Mouse (Mus musculus): ENCODE results near the gene Ncam1. TPM values are rescaled to one million over a fixed set of nuclear protein-coding genes. Genes with fewer than 3 reads are reported as not detected.

Gene Ncam1
- polyA plus RNA-seq, 1 experiment from 2014 or later: 446 TPM

DNA sequence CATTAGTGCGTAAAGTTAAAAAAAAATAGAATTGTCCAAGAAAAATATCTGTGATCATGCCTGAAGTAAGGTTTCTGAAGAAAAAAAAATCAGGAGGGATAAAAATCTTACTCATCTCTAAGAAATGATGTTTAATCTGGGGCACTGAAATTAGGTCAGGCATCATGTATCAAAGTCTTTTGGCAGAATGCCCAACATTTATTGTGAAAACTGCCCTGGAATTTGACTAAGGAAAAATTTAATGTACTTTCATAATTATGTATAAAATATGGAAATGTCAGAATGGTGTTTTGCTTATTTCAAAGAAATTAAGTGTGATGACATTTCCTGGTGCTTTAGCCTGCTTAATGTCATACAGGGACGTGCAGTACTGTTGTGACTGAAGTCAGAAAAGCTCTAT lies 52.5 kb downstream of the Ncam1 start:
- ATAC-seq (ENCODE audit: low FRiP score): no peak
- 67% methylated on average over 2 of the region's 2 CpGs for WGBS

GRCm38 (mm10) chr9:49745696-49746095 lies 53.0 kb downstream of the Ncam1 start:
- no peaks in the 10 kb centered on the region for H3K9me3 ChIP-seq
- no peaks in the 10 kb centered on the region for H3K36me3 ChIP-seq
- WGBS: 17% methylated on average over 4 of the region's 4 CpGs
- H3K4me1 ChIP-seq (replicated peaks): peaks cover 64% of the 10 kb centered on the region
- no peak overlapping the region for H3K4me2 ChIP-seq
- H3K27me3 ChIP-seq: no peaks in the 10 kb centered on the region
- peak; percentile 36; the same call in 1 of the 2 replicates for ATAC-seq (ENCODE audit: low FRiP score)
- H3K4me3 ChIP-seq: no peak overlapping the region
- no peak overlapping the region for H3K9ac ChIP-seq
- peak overlapping the region; percentile 69; the same call in 1 of the 2 replicates for H3K27ac ChIP-seq

More for the DNA sequence above, 52.5 kb downstream of the Ncam1 start:
- Histone ChIP-seq H3K27ac (peak overlapping the region; percentile 26; the same call in 1 of the 2 replicates), H3K36me3 (no peaks in the 10 kb centered on the region), H3K9me3 (no peaks in the 10 kb centered on the region), H3K4me2 (no peak overlapping the region), H3K27me3 (no peaks in the 10 kb centered on the region), H3K4me1 (replicated peaks) (peaks cover 65% of the 10 kb centered on the region), H3K9ac (no peak overlapping the region), H3K4me3 (no peak overlapping the region)

GRCm38 (mm10) chr9:49744286-49744685 lies 54.4 kb downstream of the Ncam1 start:
- Histone ChIP-seq H3K4me1 (replicated peaks) (peaks cover 68% of the 10 kb centered on the region), H3K4me3 (no peak overlapping the region), H3K36me3 (no peaks in the 10 kb centered on the region), H3K27ac (peak overlapping the region; percentile 69; the same call in 1 of the 2 replicates), H3K9ac (no peak overlapping the region), H3K9me3 (no peaks in the 10 kb centered on the region), H3K4me2 (no peak overlapping the region), H3K27me3 (no peaks in the 10 kb centered on the region)
- no peak for ATAC-seq (ENCODE audit: low FRiP score)
- 39% methylated on average over 2 of the region's 2 CpGs for WGBS

DNA sequence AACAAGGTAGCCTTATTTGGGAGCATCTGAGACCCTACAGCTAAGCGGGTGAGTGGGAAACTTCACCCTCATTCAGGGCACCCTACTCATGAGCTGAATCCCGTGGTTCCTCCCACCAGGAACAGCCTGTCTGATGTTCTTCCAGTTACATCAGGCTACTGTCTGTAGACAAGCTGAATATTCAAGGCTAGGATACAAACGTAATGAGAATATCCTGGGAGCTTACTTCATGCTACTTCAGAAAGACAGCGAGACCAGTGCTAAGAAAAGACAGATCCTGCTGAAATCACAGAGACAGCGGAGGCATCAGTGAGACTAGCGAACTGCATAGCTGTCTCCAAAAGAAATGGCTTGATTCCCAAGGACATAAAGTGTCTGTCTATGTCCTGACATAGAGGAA lies 58.8 kb downstream of the Ncam1 start:
- WGBS: 90% methylated on average over 6 of the region's 6 CpGs
- no peak overlapping the region for H3K27ac ChIP-seq
- no peaks in the 10 kb centered on the region for H3K27me3 ChIP-seq
- peaks cover 59% of the 10 kb centered on the region for H3K4me1 ChIP-seq (replicated peaks)
- no peaks in the 10 kb centered on the region for H3K36me3 ChIP-seq
- H3K4me2 ChIP-seq: no peak overlapping the region
- no peaks in the 10 kb centered on the region for H3K9me3 ChIP-seq
- ATAC-seq (ENCODE audit: low FRiP score): no peak
- no peak overlapping the region for H3K4me3 ChIP-seq
- H3K9ac ChIP-seq: no peak overlapping the region

- Histone ChIP-seq H3K27ac (peak overlapping the region; percentile 58), H3K4me1 (replicated peaks) (peaks cover 58% of the 10 kb centered on the region), H3K4me3 (no peak overlapping the region), H3K9me3 (no peaks in the 10 kb centered on the region), H3K27me3 (no peaks in the 10 kb centered on the region), H3K36me3 (no peaks in the 10 kb centered on the region), H3K9ac (no peak overlapping the region), H3K4me2 (no peak overlapping the region)
- no peak for ATAC-seq (ENCODE audit: low FRiP score)
- WGBS: 28% methylated on average over 1 of the region's 1 CpGs
These were observed 60.2 kb downstream of the Ncam1 start for GRCm38 (mm10) chr9:49738546-49738945.

GRCm38 (mm10) chr9:49737166-49737565 lies 61.6 kb downstream of the Ncam1 start:
- Histone ChIP-seq H3K9ac (no peak overlapping the region), H3K4me1 (replicated peaks) (peaks cover 48% of the 10 kb centered on the region), H3K36me3 (no peaks in the 10 kb centered on the region), H3K27me3 (no peaks in the 10 kb centered on the region), H3K9me3 (no peaks in the 10 kb centered on the region), H3K27ac (no peak overlapping the region), H3K4me3 (no peak overlapping the region), H3K4me2 (no peak overlapping the region)
- no peak for ATAC-seq (ENCODE audit: low FRiP score)
- 95% methylated on average over 6 of the region's 6 CpGs for WGBS

- no peaks in the 10 kb centered on the region for H3K27me3 ChIP-seq
- no peak overlapping the region for H3K9ac ChIP-seq
- H3K9me3 ChIP-seq: no peaks in the 10 kb centered on the region
- WGBS: 88% methylated on average over 7 of the region's 7 CpGs
- no peak overlapping the region for H3K27ac ChIP-seq
- no peaks in the 10 kb centered on the region for H3K36me3 ChIP-seq
- no peak overlapping the region for H3K4me3 ChIP-seq
- H3K4me2 ChIP-seq: no peak overlapping the region
- ATAC-seq (ENCODE audit: low FRiP score): no peak
- peaks cover 44% of the 10 kb centered on the region for H3K4me1 ChIP-seq (replicated peaks)
These were observed 64.2 kb downstream of the Ncam1 start for GRCm38 (mm10) chr9:49734348-49735007.

GRCm38 (mm10) chr9:49733726-49734125 lies 65.0 kb downstream of the Ncam1 start:
- no peak for ATAC-seq (ENCODE audit: low FRiP score)
- whole genome bisulfite sequencing: 81% methylated on average over 5 of the region's 5 CpGs
- Histone ChIP-seq H3K27ac (no peak overlapping the region), H3K4me3 (no peak overlapping the region), H3K9ac (no peak overlapping the region), H3K27me3 (no peaks in the 10 kb centered on the region), H3K4me1 (replicated peaks) (peaks cover 49% of the 10 kb centered on the region), H3K36me3 (no peaks in the 10 kb centered on the region), H3K4me2 (no peak overlapping the region), H3K9me3 (no peaks in the 10 kb centered on the region)

DNA sequence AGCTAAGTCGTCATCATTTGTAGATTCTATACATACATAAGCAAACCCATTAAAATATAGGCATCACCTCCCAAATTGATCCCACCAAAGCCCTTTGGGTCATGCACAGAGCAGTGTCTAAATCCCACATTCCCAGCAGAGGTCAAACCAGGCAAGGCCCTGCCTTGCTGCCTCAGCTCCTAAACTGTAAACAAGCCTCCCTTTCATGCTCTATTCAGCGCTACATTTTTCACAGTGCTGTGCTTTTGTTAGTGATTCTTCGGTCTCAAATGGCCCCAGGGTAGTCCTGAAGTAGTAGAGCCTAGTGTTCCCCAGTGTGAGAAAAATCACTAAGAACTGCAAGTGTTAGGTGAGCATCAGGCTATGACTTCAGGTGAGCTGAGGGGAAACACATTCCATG lies 69.2 kb downstream of the Ncam1 start:
- Histone ChIP-seq H3K9ac (no peak overlapping the region), H3K4me1 (replicated peaks) (peaks cover 41% of the 10 kb centered on the region), H3K9me3 (no peaks in the 10 kb centered on the region), H3K27me3 (no peaks in the 10 kb centered on the region), H3K4me3 (no peak overlapping the region), H3K27ac (peak overlapping the region; percentile 45; the same call in 1 of the 2 replicates), H3K36me3 (no peaks in the 10 kb centered on the region), H3K4me2 (no peak overlapping the region)
- 34% methylated on average over 3 of the region's 3 CpGs for WGBS
- no peak for ATAC-seq (ENCODE audit: low FRiP score)

- no peaks in the 10 kb centered on the region for H3K9me3 ChIP-seq
- peak; percentile 79; the same call in 1 of the 2 replicates for ATAC-seq (ENCODE audit: low FRiP score)
- H3K4me1 ChIP-seq (replicated peaks): peaks cover 38% of the 10 kb centered on the region
- H3K36me3 ChIP-seq: no peaks in the 10 kb centered on the region
- H3K27me3 ChIP-seq: no peaks in the 10 kb centered on the region
- peak overlapping the region; percentile 39; the same call in 1 of the 2 replicates for H3K9ac ChIP-seq
- peak overlapping the region; percentile 26; the same call in 1 of the 2 replicates for H3K4me2 ChIP-seq
- H3K27ac ChIP-seq: peak overlapping the region; percentile 52
- H3K4me3 ChIP-seq: no peak overlapping the region
- 12% methylated on average over 8 of the region's 8 CpGs for WGBS
These were observed 70.5 kb downstream of the Ncam1 start for GRCm38 (mm10) chr9:49728211-49728610.

- Histone ChIP-seq H3K36me3 (no peaks in the 10 kb centered on the region), H3K9ac (no peak overlapping the region), H3K9me3 (no peaks in the 10 kb centered on the region), H3K4me1 (replicated peaks) (peaks cover 54% of the 10 kb centered on the region), H3K27me3 (no peaks in the 10 kb centered on the region), H3K4me3 (no peak overlapping the region), H3K4me2 (no peak overlapping the region), H3K27ac (no peak overlapping the region)
- 85% methylated on average over 5 of the region's 5 CpGs for WGBS
- ATAC-seq (ENCODE audit: low FRiP score): no peak
These were observed 76.0 kb downstream of the Ncam1 start for GRCm38 (mm10) chr9:49722765-49723164.

DNA sequence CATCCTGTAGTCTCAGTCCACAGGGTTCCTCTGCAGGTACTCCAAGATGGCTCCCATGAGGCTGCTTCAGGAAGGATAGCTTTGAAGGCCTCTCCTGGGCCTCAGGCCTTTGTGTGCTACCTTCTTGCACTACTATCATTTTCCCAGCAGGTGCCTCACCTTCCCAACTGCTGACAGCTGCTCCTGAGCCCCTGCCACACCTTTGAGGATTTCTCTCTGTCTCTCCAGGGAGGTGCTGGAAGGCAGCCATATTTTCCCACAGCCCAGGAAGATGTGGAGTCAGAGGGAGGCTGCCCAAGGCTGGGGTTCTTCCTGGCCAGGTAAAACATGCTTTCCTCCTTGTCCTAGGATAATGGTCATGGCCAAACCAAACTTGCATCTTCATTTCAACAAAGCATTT lies 83.6 kb downstream of the Ncam1 start:
- Histone ChIP-seq H3K4me3 (no peak overlapping the region), H3K4me1 (replicated peaks) (peaks cover 24% of the 10 kb centered on the region), H3K9ac (no peak overlapping the region), H3K4me2 (no peak overlapping the region), H3K27ac (peak overlapping the region; percentile 64), H3K27me3 (no peaks in the 10 kb centered on the region), H3K36me3 (peaks cover 14% of the 10 kb centered on the region), H3K9me3 (no peaks in the 10 kb centered on the region)
- no peak for ATAC-seq (ENCODE audit: low FRiP score)

DNA sequence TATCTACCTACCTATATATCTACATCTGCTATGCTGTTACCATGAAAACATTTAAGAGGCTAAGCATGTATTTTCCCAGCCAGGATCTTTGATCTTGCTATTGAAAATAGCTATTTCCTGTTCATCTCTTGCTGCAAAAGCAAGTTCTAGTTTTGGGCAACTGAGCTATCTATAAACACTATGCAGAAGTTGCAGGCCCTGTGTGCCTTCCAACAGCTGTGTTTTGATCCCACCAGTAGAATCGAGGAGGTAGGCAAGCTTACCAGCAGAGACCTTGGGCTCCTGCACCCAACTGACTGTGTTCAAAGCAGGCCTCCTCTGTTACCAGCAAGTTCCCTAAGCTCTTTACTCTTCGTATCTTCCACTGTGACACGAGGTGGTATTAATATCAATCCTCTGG lies 84.6 kb downstream of the Ncam1 start:
- H3K9ac ChIP-seq: no peak overlapping the region
- H3K27me3 ChIP-seq: no peaks in the 10 kb centered on the region
- peaks cover 14% of the 10 kb centered on the region for H3K36me3 ChIP-seq
- 66% methylated on average over 3 of the region's 3 CpGs for WGBS
- no peak for ATAC-seq (ENCODE audit: low FRiP score)
- H3K4me1 ChIP-seq (replicated peaks): peaks cover 19% of the 10 kb centered on the region
- H3K27ac ChIP-seq: no peak overlapping the region
- no peak overlapping the region for H3K4me3 ChIP-seq
- no peaks in the 10 kb centered on the region for H3K9me3 ChIP-seq
- no peak overlapping the region for H3K4me2 ChIP-seq

Data from hindbrain, embryonic 13.5 days (tissue).